Mouse (Mus musculus): Measurements from ENCODE around the gene Med6. TPM values are rescaled to one million over a fixed set of nuclear protein-coding genes. Genes with fewer than 3 reads are reported as not detected.

The Med6 gene
- total and polyA plus RNA-seq, 3 experiments, result 32.3 to 66.8 (median 47.0) TPM

DNA sequence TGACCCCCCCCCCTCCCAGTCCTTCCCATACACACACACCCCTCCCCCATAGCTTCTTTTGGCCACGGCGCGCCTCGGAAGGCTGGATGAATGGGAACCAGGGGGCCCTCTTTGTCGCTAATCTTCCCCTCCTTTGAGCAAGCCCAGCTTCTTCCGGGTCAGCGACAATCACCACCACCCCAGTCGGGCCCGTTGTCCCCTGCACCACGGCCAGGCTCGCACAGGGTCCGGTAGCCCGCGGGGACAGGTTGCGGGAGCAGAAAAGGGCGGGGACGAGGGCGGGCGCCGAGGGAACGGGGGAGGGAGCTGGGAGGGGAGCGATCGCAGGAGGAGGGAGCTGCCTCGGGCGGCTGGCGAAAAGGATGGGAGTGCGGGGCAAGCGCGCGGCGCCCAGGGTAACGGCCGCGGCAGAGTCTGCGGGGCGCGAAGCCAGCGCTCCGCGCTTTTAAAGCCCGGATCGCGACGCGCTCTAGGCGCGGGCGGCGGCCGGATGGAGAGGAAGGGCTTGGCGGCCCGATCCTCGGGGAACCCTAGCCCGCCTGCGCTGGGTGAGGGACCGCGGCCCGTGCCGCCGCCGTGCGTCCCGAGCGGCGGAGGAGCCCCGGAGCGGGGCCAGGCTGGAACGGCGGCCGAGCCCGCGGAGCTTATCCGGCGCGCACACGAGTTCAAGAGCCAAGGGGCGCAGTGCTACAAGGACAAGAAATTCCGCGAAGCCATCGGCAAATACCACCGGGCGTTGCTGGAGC lies 36.3 kb upstream of the Med6 start, which contains the start of gene Ttc9:
Ttc9 (plus strand) TSS at position 335 of the 746 bp plus-strand sequence.
- H3K4me3 ChIP-seq (replicated peaks in 1 of 3; ENCODE audit: low read depth in 2 of 3, low read length in 2 of 3, poor library complexity in 1 of 3), result no peak within 1 kb of the TSS

DNA sequence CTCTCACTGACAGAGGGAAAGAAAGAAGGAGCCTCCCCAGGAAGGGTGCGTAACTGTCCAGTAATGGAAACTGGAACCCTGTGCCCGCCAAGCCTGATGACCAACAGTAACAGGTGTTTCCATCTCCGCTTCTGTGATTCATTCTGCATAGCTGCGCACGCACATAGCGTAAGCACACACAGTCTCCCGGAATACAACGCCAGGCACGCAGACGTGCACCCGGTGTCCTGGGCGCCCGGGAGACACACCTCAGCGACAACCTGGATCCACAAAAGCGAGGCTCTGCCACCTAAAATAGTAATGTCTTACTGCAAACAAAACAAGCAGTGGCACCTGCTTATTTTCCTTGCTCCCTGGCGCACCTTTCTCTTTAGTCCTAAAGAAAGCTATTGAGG lies 35.7 kb upstream of the Med6 start:
- Histone ChIP-seq H3K9me3 (replicated peaks; ENCODE audit: low read length) (no peaks in the 10 kb centered on the region), H3K4me3 (replicated peaks in 1 of 3; ENCODE audit: low read depth in 2 of 3, low read length in 2 of 3, poor library complexity in 1 of 3) (no peak overlapping the region), H3K9ac (ENCODE audit: insufficient read depth, low read depth) (no peak overlapping the region), H3K4me1 (ENCODE audit: control insufficient read depth in 1 of 2, insufficient read depth in 2 of 2) (no peaks in the 10 kb centered on the region), H3K27ac (ENCODE audit: insufficient read depth, low read depth) (no peak overlapping the region), H3K36me3 (replicated peaks in 1 of 2; ENCODE audit: control insufficient read depth in 1 of 2, insufficient read depth in 1 of 2, low read length in 1 of 2) (no peaks in the 10 kb centered on the region), H3K4me2 (ENCODE audit: insufficient read depth, low read depth, poor library complexity, severe bottlenecking) (no peak overlapping the region), H3K79me2 (replicated peaks; ENCODE audit: control insufficient read depth, extremely low read depth, insufficient read depth, poor library complexity, severe bottlenecking) (no peaks in the 10 kb centered on the region), H3K27me3 (replicated peaks) (peaks cover 4% of the 10 kb centered on the region)
- no peak for TF ChIP-seq USF1 (IDR thresholded peaks at IDR 0.05; ENCODE audit: low read depth, low read length)
- dilution Hi-C loops (cut with MboI; ENCODE audit: extremely low pct_ligation_motif_present, extremely low pct_unique_long_range_greater_than_20kb, low sequenced_read_pairs) (no loop called here), in situ Hi-C loops (cut with MboI; ENCODE audit: low pct_ligation_motif_present, low pct_unique_long_range_greater_than_20kb, low sequenced_read_pairs) (no loop called here)
- no peak for DNase-seq (ENCODE audit: extremely low read depth)

More for the DNA sequence above, 36.3 kb upstream of the Med6 start, which contains the start of gene Ttc9:
- in situ Hi-C loops (cut with MboI; ENCODE audit: low pct_ligation_motif_present, low pct_unique_long_range_greater_than_20kb, low sequenced_read_pairs) (no loop called here), dilution Hi-C loops (cut with MboI; ENCODE audit: extremely low pct_ligation_motif_present, extremely low pct_unique_long_range_greater_than_20kb, low sequenced_read_pairs) (no loop called here)
- no peak within 1 kb of the TSS for H3K27ac ChIP-seq (ENCODE audit: insufficient read depth, low read depth)
- no peak within 1 kb of the TSS for H3K9ac ChIP-seq (ENCODE audit: insufficient read depth, low read depth)
- no peak for TF ChIP-seq NRF1 (IDR thresholded peaks at IDR 0.05; ENCODE audit: low read depth, low read length)
- TF ChIP-seq MEF2A (IDR thresholded peaks at IDR 0.05; ENCODE audit: borderline replicate concordance, low read depth, low read length), result no peak
- no peak for TF ChIP-seq UBTF (IDR thresholded peaks at IDR 0.05; ENCODE audit: low read depth, low read length)
- TF ChIP-seq SIN3A (IDR thresholded peaks at IDR 0.05; ENCODE audit: low read length), result no peak
- TF ChIP-seq USF2 (conservative IDR thresholded peaks at IDR 0.05; ENCODE audit: low read depth, low read length), result no peak
- TF ChIP-seq ELF1 (IDR thresholded peaks at IDR 0.05; ENCODE audit: low read depth, low read length), result no peak
- TF ChIP-seq E2F4 (IDR thresholded peaks at IDR 0.05; ENCODE audit: insufficient replicate concordance, low read depth, low read length), result no peak
- no peak for TF ChIP-seq BHLHE40 (IDR thresholded peaks at IDR 0.05; ENCODE audit: low read depth, low read length)
- TF ChIP-seq MAX (IDR thresholded peaks at IDR 0.05; ENCODE audit: low read length), result no peak
- TF ChIP-seq ZMIZ1 (IDR thresholded peaks at IDR 0.05; ENCODE audit: low read depth, low read length), result no peak
- TF ChIP-seq KAT2A (IDR thresholded peaks at IDR 0.05; ENCODE audit: insufficient replicate concordance, low read length), result no peak
- TF ChIP-seq CHD1 (IDR thresholded peaks at IDR 0.05; ENCODE audit: low read depth, low read length), result no peak
- TF ChIP-seq MXI1 (IDR thresholded peaks at IDR 0.05; ENCODE audit: low read depth, low read length), result no peak
- TF ChIP-seq ZNF384 (IDR thresholded peaks at IDR 0.05; ENCODE audit: low read depth, low read length), result no peak
- TF ChIP-seq MAZ (IDR thresholded peaks at IDR 0.05; ENCODE audit: low read depth, low read length), result no peak
- no peaks in the 10 kb centered on the region for H3K4me1 ChIP-seq (ENCODE audit: control insufficient read depth in 1 of 2, insufficient read depth in 2 of 2)
- DNase-seq (ENCODE audit: extremely low read depth), result no peak
- H3K79me2 ChIP-seq (replicated peaks; ENCODE audit: control insufficient read depth, extremely low read depth, insufficient read depth, poor library complexity, severe bottlenecking), result no peaks in the 10 kb centered on the region
- H3K9me3 ChIP-seq (replicated peaks; ENCODE audit: low read length), result no peaks in the 10 kb centered on the region
- H3K36me3 ChIP-seq (replicated peaks in 1 of 2; ENCODE audit: control insufficient read depth in 1 of 2, insufficient read depth in 1 of 2, low read length in 1 of 2), result no peaks in the 10 kb centered on the region
- no peak within 1 kb of the TSS for H3K4me2 ChIP-seq (ENCODE audit: insufficient read depth, low read depth, poor library complexity, severe bottlenecking)
- peaks cover 2% of the 10 kb centered on the region for H3K27me3 ChIP-seq (replicated peaks)

Data from CH12.LX (cell line).